9 mouse cellular contexts compared by ENCODE assay signal in genomic region chr7:46396928-46397731, GRCm38 (mm10). TPM values are rescaled to one million over a fixed set of nuclear protein-coding genes. Genes with fewer than 3 reads are reported as not detected.
DNase-seq lines count a peak whose midpoint lies in the region; ATAC-seq and TF ChIP-seq lines count a peak whose summit lies in the region.
"Had no signal": no experiment of that assay in that cellular context is flagged by ENCODE, and none has a peak within 500 bp of the region (broad histone marks: within the 10 kb centered on the region; RNA-seq: fewer than 3 reads in every experiment).

No protein-coding gene starts in this region.

- no peak overlapping the region for H3K27ac ChIP-seq in heart, embryonic 16.5 days (ENCODE audit: low read length)
- H3K27ac ChIP-seq in hindbrain, embryonic 10.5 days: peak overlapping the region; percentile 84
- H3K27ac ChIP-seq in limb, embryonic 12.5 days: no peak overlapping the region

- DNase-seq in heart, postnatal 25 days (ENCODE audit: low spot score): no peak
- peak; percentile 74 for DNase-seq in brain, embryonic 14.5 days (ENCODE audit: low read depth)
- no peak for DNase-seq in hindbrain, embryonic 10.5 days (ENCODE audit: low spot score)
- peak; percentile 80 for DNase-seq in right cerebral cortex, adult 18-20 months
- no peak for DNase-seq in natural killer cell, adult 2 months (ENCODE audit: low spot score in 2 of 2)
- no peak for DNase-seq in kidney, postnatal 36 days

- no peak overlapping the region for H3K9ac ChIP-seq in heart, embryonic 16.5 days (ENCODE audit: low read length)
- H3K9ac ChIP-seq in limb, embryonic 12.5 days (replicated peaks): no peak overlapping the region

- TF ChIP-seq POLR2A in brain, embryonic 14.5 days (IDR thresholded peaks at IDR 0.05; ENCODE audit: borderline replicate concordance, extremely low read depth, insufficient read depth, insufficient read length, poor library complexity, severe bottlenecking): 0 out of 2 replicates have a peak, but pooled peaks have one; percentile 7

- peaks cover 73% of the 10 kb centered on the region for H3K27me3 ChIP-seq in heart, embryonic 16.5 days (ENCODE audit: control insufficient read depth, insufficient read depth, low read length)
- H3K27me3 ChIP-seq in hindbrain, embryonic 10.5 days (ENCODE audit: insufficient read depth, poor library complexity, severe bottlenecking): peaks cover 73% of the 10 kb centered on the region
- H3K27me3 ChIP-seq in limb, embryonic 12.5 days: peaks cover 95% of the 10 kb centered on the region

- ATAC-seq in heart, embryonic 16.5 days (replicated peaks; ENCODE audit: extremely low read depth, insufficient read depth, low FRiP score): no peak
- ATAC-seq in limb, embryonic 12.5 days (ENCODE audit: insufficient number of reproducible peaks, insufficient read depth, low FRiP score, low TSS enrichment, low read depth): peak; percentile 29; the same call in 1 of the 2 replicates

- peak; percentile 46; the same call in 1 of the 2 replicates for TF ChIP-seq CTCF in brain, embryonic 14.5 days (IDR thresholded peaks at IDR 0.05; ENCODE audit: borderline replicate concordance, extremely low read depth, insufficient read depth, insufficient read length)

- WGBS in heart, embryonic 16.5 days: 3% methylated on average over 59 of the region's 64 CpGs
- under 1% methylated on average over 64 of the region's 64 CpGs for WGBS in hindbrain, embryonic 10.5 days
- 2% methylated on average over 64 of the region's 64 CpGs for WGBS in limb, embryonic 12.5 days

- no peaks in the 10 kb centered on the region for H3K9me3 ChIP-seq in heart, embryonic 16.5 days (replicated peaks; ENCODE audit: control insufficient read depth, low read length)
- H3K9me3 ChIP-seq in hindbrain, embryonic 10.5 days: no peaks in the 10 kb centered on the region
- H3K9me3 ChIP-seq in limb, embryonic 12.5 days: no peaks in the 10 kb centered on the region

- H3K36me3 ChIP-seq in heart, embryonic 16.5 days (ENCODE audit: control insufficient read depth, insufficient read depth): no peaks in the 10 kb centered on the region
- no peaks in the 10 kb centered on the region for H3K36me3 ChIP-seq in hindbrain, embryonic 10.5 days
- no peaks in the 10 kb centered on the region for H3K36me3 ChIP-seq in limb, embryonic 12.5 days

- H3K4me1 ChIP-seq in heart, embryonic 16.5 days (ENCODE audit: control insufficient read depth, insufficient read depth, low read length): peaks cover 5% of the 10 kb centered on the region
- peaks cover 44% of the 10 kb centered on the region for H3K4me1 ChIP-seq in hindbrain, embryonic 10.5 days (replicated peaks)
- H3K4me1 ChIP-seq in limb, embryonic 12.5 days (replicated peaks): peaks cover 16% of the 10 kb centered on the region

- peak overlapping the region; percentile 54 for H3K4me3 ChIP-seq in heart, embryonic 16.5 days (ENCODE audit: low read length)
- H3K4me3 ChIP-seq in hindbrain, embryonic 10.5 days: peak overlapping the region; percentile 66
- peak overlapping the region; percentile 53 for H3K4me3 ChIP-seq in limb, embryonic 12.5 days (replicated peaks)

- peak overlapping the region; percentile 90 for H3K4me2 ChIP-seq in heart, embryonic 16.5 days (ENCODE audit: low read depth, low read length)
- peak overlapping the region; percentile 96 for H3K4me2 ChIP-seq in limb, embryonic 12.5 days

- intact Hi-C loops in heart, postnatal 25 days (cut with DNase I): loop anchor here (10.0 kb wide), 1 partner anchor 138 kb away; no protein-coding TSS in a partner anchor

RNA-seq across cellular contexts. Expression of gene Kcnc1, which starts 0.8 kb away (rescaled TPM):
- polyA plus RNA-seq in heart, embryonic 16.5 days (2015; fragmentation: Nextera tagmentation; extraction: Ambion mirVana): 0.19 TPM in 1 of 2 replicates, not detected in the other
- under 1 TPM; 0.03 to 0.05 TPM for total RNA-seq in heart, postnatal 25 days (2021)
- polyA plus RNA-seq in brain, embryonic 14.5 days (2012; rRNA removed): 14.9 and 28.9 TPM in 2 replicates
- polyA plus RNA-seq in hindbrain, embryonic 10.5 days (2016; fragmentation: Nextera tagmentation; extraction: Ambion mirVana): 0.83 and 2.3 TPM in 2 replicates
- 0.03 and 0.14 TPM in 2 replicates for polyA plus RNA-seq in limb, embryonic 12.5 days (2016; fragmentation: Nextera tagmentation; extraction: Ambion mirVana)

RNA-seq across cellular contexts. Expression of gene Myod1, which starts 20.9 kb away (rescaled TPM):
- 0.22 and 0.43 TPM in 2 replicates for polyA plus RNA-seq in heart, embryonic 16.5 days (2015; fragmentation: Nextera tagmentation; extraction: Ambion mirVana)
- total RNA-seq in heart, postnatal 25 days (2021): not detected
- polyA plus RNA-seq in brain, embryonic 14.5 days (2012; rRNA removed): 0.74 and 1.6 TPM in 2 replicates
- 0.18 and 0.25 TPM in 2 replicates for polyA plus RNA-seq in hindbrain, embryonic 10.5 days (2016; fragmentation: Nextera tagmentation; extraction: Ambion mirVana)
- polyA plus RNA-seq in limb, embryonic 12.5 days (2016; fragmentation: Nextera tagmentation; extraction: Ambion mirVana): 48.4 and 52.3 TPM in 2 replicates
- polyA plus RNA-seq: gonadal fat pad, adult 2 months had no signal

Comparison
In these comparisons a context has a peak if more than half of its experiments do, and no peak if none do; other contexts are left out.
1. DNase-seq: peak in brain, embryonic 14.5 days (single experiment) and right cerebral cortex, adult 18-20 months (single experiment); none in heart, postnatal 25 days (single experiment), hindbrain, embryonic 10.5 days (single experiment), natural killer cell, adult 2 months (0 of 2) and kidney, postnatal 36 days (0 of 2).
2. RNA of gene Myod1, which starts 20.9 kb away (polyA plus RNA-seq): 48.4 to 52.3 TPM in limb, embryonic 12.5 days; 0.74 to 1.6 TPM in brain, embryonic 14.5 days, 0.22 to 0.43 TPM in heart, embryonic 16.5 days and 0.18 to 0.25 TPM in hindbrain, embryonic 10.5 days; every median in the first group is over 10 times any median in the second.
3. Peak in every context shown above with its lines, with median percentiles within 50 percentile points of each other: H3K4me3 ChIP-seq.